Mouse (Mus musculus) olfactory bulb, adult 2 months (tissue): ENCODE results near the gene Nelfa.

Source experiments
- CTCF ChIP-seq: fragments of 200-500 bp; IDR thresholded peaks from 2 replicates; pipeline ENCODE4 v1.5.1; 2012; ENCODE audit warnings: low read depth, mild to moderate bottlenecking, low read length, moderate library complexity; ENCODE audit not compliant: insufficient read depth
- POLR2A ChIP-seq: fragments of 200-500 bp; IDR thresholded peaks from 2 replicates; pipeline ENCODE4 v1.6.1; 2012; ENCODE audit warnings: mild to moderate bottlenecking, low read depth, low read length, moderate library complexity; ENCODE audit not compliant: insufficient read depth

DNA sequence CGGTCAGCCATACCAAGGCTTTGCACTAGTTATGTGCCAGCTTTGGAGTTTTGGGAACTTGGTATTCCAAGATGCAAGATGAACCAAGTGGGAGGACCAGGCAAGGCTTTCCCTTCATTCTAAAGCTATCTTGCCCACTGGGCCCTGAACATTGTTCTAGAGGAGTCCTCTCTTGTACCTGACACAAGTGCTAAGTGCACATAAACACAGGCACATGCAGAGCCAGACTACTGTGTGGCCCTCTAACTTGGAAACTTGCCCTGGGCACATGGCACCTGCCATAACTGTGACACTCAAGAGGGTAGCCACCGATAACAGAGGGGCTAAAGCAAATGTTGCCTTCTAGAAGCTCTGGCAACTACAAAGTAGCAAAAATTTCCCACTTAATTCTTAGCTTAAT, 33.5 kb downstream of the Nelfa start:
- TF ChIP-seq CTCF (no peak), POLR2A (no peak)
